Mouse (Mus musculus): ENCODE data around the gene Baz2b. TPM values are rescaled to one million over a fixed set of nuclear protein-coding genes. Genes with fewer than 3 reads are reported as not detected.

Gene Baz2b
- polyA plus RNA-seq, 2 experiments: 36.0 to 45.6 TPM

DNA sequence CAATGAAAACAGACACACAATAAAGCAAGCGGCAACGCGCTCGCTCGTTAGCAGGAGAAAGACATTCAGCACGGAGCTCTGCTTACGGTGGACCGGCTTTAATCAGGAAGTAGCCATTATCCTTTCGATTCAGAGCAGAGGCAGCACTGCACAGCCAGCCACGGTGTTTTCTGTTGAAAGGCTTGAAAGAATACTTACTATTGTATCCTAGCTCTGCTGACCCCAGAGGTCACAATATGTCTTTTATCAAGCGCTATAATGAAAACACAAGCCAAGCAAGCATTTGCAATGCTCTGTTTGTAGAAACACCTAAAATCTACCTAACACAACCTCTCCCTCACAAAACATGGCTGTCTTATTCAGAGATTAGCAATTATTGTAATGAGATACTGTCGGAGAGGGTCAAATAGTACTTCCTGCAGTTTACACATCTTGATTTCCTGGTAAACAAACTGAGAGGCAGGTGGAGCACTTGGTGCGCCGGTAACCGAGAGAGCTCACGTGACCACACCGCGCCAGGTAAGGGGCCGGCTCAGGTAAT is 172.6 kb downstream of the Baz2b start:
- Histone ChIP-seq H3K4me1 (ENCODE audit: control insufficient read depth, insufficient read depth, low read length) (peaks cover 4% of the 10 kb centered on the region), H3K36me3 (ENCODE audit: control insufficient read depth, insufficient read depth, low read length) (0 out of 2 replicates have a peak, but pooled peaks cover 2% of the 10 kb centered on the region), H3K27me3 (ENCODE audit: control insufficient read depth, insufficient read depth, low read length) (no peaks in the 10 kb centered on the region), H3K9ac (ENCODE audit: low read depth, low read length, severe bottlenecking) (no peak overlapping the region), H3K9me3 (ENCODE audit: control insufficient read depth, low read length) (no peaks in the 10 kb centered on the region), H3K27ac (replicated peaks; ENCODE audit: low read depth, low read length) (no peak overlapping the region), H3K4me2 (replicated peaks; ENCODE audit: low read depth, low read length, severe bottlenecking) (peak overlapping the region; percentile 49), H3K4me3 (replicated peaks; ENCODE audit: low read length) (peak overlapping the region; percentile 26)
- no peak for TF ChIP-seq POLR2A (IDR thresholded peaks at IDR 0.05; ENCODE audit: borderline replicate concordance, extremely low read depth, insufficient read depth, insufficient read length)
- ATAC-seq (ENCODE audit: low FRiP score, low read depth): no peak
- 15% methylated on average over 19 of the region's 19 CpGs for WGBS
- peak; percentile 44 for DNase-seq (ENCODE audit: low spot score)

DNA sequence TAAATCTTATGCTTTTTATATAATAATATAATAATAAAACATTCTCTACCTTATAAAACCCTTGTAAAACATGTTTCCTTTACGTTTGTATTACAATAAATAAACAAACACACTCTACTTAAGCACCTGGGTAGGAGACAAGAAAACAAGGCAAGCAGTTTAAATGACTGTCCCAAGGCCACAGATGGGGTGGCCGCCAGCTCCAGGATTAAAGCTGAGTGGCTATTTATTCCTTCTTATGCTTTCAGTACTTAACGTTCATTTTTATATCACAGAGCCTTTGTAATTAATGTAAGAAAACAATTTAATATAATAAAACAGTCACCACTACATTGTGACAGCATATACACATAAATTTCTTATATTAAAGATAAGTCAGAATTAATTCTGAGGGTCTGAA is 173.3 kb downstream of the Baz2b start:
- WGBS: 56% methylated on average over 3 of the region's 3 CpGs
- Histone ChIP-seq H3K4me2 (replicated peaks; ENCODE audit: low read depth, low read length, severe bottlenecking) (no peak overlapping the region), H3K9me3 (ENCODE audit: control insufficient read depth, low read length) (no peaks in the 10 kb centered on the region), H3K27me3 (ENCODE audit: control insufficient read depth, insufficient read depth, low read length) (no peaks in the 10 kb centered on the region), H3K36me3 (ENCODE audit: control insufficient read depth, insufficient read depth, low read length) (0 out of 2 replicates have a peak, but pooled peaks cover 4% of the 10 kb centered on the region), H3K4me3 (replicated peaks; ENCODE audit: low read length) (no peak overlapping the region), H3K9ac (ENCODE audit: low read depth, low read length, severe bottlenecking) (no peak overlapping the region), H3K4me1 (ENCODE audit: control insufficient read depth, insufficient read depth, low read length) (peaks cover 4% of the 10 kb centered on the region), H3K27ac (replicated peaks; ENCODE audit: low read depth, low read length) (no peak overlapping the region)
- no peak for TF ChIP-seq POLR2A (IDR thresholded peaks at IDR 0.05; ENCODE audit: borderline replicate concordance, extremely low read depth, insufficient read depth, insufficient read length)
- DNase-seq (ENCODE audit: low spot score): no peak
- ATAC-seq (ENCODE audit: low FRiP score, low read depth): no peak

DNA sequence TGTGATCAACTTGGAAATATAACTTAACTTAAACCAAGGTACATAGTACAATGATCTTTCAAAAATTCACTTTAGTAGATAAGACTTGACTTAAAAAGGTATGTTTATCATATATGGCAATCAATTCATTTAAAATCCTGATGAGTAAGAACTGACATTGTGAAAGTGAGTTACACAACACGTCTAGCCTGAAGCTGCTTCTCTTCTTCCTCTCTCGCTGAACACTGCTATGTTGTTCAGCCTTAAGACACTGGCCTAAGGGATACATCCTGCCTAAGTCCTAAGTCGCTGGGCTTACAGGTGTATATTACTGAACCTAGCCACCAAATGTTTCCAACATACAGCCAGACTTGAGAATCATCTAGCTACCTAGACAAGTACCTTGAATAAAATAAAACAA is 178.6 kb downstream of the Baz2b start:
- no peak for ATAC-seq (ENCODE audit: low FRiP score, low read depth)
- 0 out of 2 replicates have a peak, but pooled peaks cover 4% of the 10 kb centered on the region for H3K36me3 ChIP-seq (ENCODE audit: control insufficient read depth, insufficient read depth, low read length)
- H3K27me3 ChIP-seq (ENCODE audit: control insufficient read depth, insufficient read depth, low read length): no peaks in the 10 kb centered on the region
- H3K4me2 ChIP-seq (replicated peaks; ENCODE audit: low read depth, low read length, severe bottlenecking): no peak overlapping the region
- no peak for DNase-seq (ENCODE audit: low spot score)
- no peak for TF ChIP-seq POLR2A (IDR thresholded peaks at IDR 0.05; ENCODE audit: borderline replicate concordance, extremely low read depth, insufficient read depth, insufficient read length)
- WGBS: 82% methylated on average over 3 of the region's 3 CpGs
- H3K4me3 ChIP-seq (replicated peaks; ENCODE audit: low read length): no peak overlapping the region
- no peak overlapping the region for H3K27ac ChIP-seq (replicated peaks; ENCODE audit: low read depth, low read length)
- H3K4me1 ChIP-seq (ENCODE audit: control insufficient read depth, insufficient read depth, low read length): no peaks in the 10 kb centered on the region
- H3K9ac ChIP-seq (ENCODE audit: low read depth, low read length, severe bottlenecking): no peak overlapping the region
- no peaks in the 10 kb centered on the region for H3K9me3 ChIP-seq (ENCODE audit: control insufficient read depth, low read length)

DNA sequence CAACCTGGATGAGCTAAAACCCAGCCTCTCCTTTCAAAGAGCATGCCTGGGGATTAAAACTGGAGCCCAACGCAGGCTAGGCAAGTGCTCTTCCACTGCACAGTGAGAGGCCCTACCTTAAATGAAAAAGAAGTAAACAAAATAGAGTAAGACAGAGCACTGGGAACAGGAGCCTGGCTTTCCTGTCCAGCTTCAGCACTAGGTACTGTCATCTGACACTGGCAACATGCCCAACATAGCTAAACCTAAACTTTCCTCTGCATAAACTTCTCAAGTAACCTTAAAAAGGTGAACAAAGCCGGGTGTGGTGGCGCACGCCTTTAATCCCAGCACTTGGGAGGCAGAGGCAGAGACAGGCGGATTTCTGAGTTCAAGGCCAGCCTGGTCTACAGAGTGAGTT is 180.6 kb downstream of the Baz2b start:
- H3K4me2 ChIP-seq (replicated peaks; ENCODE audit: low read depth, low read length, severe bottlenecking): no peak overlapping the region
- no peaks in the 10 kb centered on the region for H3K27me3 ChIP-seq (ENCODE audit: control insufficient read depth, insufficient read depth, low read length)
- no peak for DNase-seq (ENCODE audit: low spot score)
- H3K4me1 ChIP-seq (ENCODE audit: control insufficient read depth, insufficient read depth, low read length): no peaks in the 10 kb centered on the region
- 87% methylated on average over 5 of the region's 5 CpGs for WGBS
- H3K27ac ChIP-seq (replicated peaks; ENCODE audit: low read depth, low read length): no peak overlapping the region
- 0 out of 2 replicates have a peak, but pooled peaks cover 4% of the 10 kb centered on the region for H3K36me3 ChIP-seq (ENCODE audit: control insufficient read depth, insufficient read depth, low read length)
- no peaks in the 10 kb centered on the region for H3K9me3 ChIP-seq (ENCODE audit: control insufficient read depth, low read length)
- H3K4me3 ChIP-seq (replicated peaks; ENCODE audit: low read length): no peak overlapping the region
- no peak for ATAC-seq (ENCODE audit: low FRiP score, low read depth)
- H3K9ac ChIP-seq (ENCODE audit: low read depth, low read length, severe bottlenecking): no peak overlapping the region
- TF ChIP-seq POLR2A (IDR thresholded peaks at IDR 0.05; ENCODE audit: borderline replicate concordance, extremely low read depth, insufficient read depth, insufficient read length): no peak

DNA sequence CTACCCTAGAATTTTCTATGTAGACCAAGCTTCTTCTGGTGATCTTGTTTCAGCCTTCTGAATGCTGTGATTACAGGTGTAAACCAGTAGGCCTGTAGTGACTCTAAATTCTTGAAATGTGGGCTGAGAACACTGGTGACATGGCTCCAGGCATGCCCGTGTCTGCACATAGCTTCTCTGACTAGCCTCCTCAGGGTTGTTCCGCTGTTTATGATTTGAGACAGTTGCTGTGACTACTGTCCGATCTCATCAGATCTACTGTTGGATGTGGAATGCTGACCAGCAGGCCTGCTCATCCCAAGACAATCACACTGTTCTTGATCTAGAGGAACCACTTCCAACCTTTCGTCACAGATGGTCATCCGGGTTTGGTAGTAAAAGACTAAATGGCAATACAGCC is 182.5 kb downstream of the Baz2b start:
- Histone ChIP-seq H3K27me3 (ENCODE audit: control insufficient read depth, insufficient read depth, low read length) (no peaks in the 10 kb centered on the region), H3K9ac (ENCODE audit: low read depth, low read length, severe bottlenecking) (no peak overlapping the region), H3K27ac (replicated peaks; ENCODE audit: low read depth, low read length) (no peak overlapping the region), H3K36me3 (ENCODE audit: control insufficient read depth, insufficient read depth, low read length) (0 out of 2 replicates have a peak, but pooled peaks cover 2% of the 10 kb centered on the region), H3K4me2 (replicated peaks; ENCODE audit: low read depth, low read length, severe bottlenecking) (no peak overlapping the region), H3K4me1 (ENCODE audit: control insufficient read depth, insufficient read depth, low read length) (no peaks in the 10 kb centered on the region), H3K9me3 (ENCODE audit: control insufficient read depth, low read length) (no peaks in the 10 kb centered on the region), H3K4me3 (replicated peaks; ENCODE audit: low read length) (no peak overlapping the region)
- WGBS: 81% methylated on average over 5 of the region's 5 CpGs
- ATAC-seq (ENCODE audit: low FRiP score, low read depth) (no peak), DNase-seq (ENCODE audit: low spot score) (no peak)
- TF ChIP-seq POLR2A (IDR thresholded peaks at IDR 0.05; ENCODE audit: borderline replicate concordance, extremely low read depth, insufficient read depth, insufficient read length): no peak
